Mouse (Mus musculus): Measurements from ENCODE around the gene Arpc5.

Arpc5 gene

DNA sequence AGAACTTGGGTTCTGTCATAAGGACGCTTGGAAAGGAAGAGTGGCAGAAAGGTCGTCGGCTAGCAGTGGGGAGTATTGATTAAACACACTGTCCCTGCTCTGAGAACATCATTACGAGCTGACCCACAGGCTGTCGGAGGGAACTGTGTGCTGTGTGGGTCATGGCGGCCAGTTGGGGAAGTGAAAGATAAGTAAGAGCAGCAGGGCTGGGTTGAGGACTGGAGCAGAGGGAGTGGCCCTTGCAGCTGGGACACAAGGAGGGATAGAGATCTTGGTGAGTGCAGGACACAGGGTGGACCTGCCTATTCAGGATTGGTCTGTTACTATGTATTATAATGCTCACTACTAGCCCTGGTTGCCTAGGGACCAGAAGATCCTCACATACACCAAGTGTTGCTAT lies 38.6 kb downstream of the Arpc5 start:
- in situ Hi-C loops (cut with MboI; ENCODE audit: low pct_unique_long_range_greater_than_20kb in 1 of 2, low sequenced_read_pairs in 2 of 2, unreplicated experiment in 1 of 2) = no loop called here

DNA sequence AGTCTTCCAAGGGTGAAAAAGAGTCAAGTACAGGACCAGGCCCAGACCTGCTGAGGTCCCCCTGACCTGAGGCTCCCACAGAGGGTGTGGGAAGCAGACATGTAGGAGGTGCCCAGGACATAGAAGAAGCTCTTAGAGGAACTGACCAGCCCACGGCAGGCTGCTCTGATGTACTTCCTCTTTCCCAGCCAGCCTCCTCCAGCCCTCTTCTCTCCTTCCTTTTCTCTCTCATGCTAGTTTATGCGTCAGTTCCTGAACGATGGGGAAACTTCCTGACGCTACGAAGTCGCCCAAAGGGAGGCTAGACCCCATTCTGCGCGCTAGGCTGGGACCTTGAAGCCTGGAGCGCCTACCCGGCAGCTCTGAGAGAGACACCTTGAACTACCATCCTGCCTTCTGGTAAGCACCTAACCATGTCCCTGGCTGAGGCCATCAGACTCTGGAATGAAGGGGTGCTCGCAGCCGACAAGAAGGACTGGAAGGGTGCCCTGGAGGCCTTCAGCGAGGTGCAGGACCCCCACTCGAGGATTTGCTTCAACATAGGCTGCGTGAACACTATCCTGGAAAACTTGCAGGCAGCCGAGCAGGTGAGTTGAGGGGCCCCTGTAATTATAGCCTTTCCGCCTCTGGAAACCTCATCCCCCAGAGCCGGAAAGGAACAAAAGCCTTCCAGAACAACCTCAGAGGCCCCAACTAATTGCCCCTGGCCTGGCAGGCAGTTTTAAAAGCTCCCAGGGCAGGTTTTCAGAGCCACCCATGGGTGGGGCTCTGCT lies 41.5 kb downstream of the Arpc5 start:
- in situ Hi-C loops (cut with MboI; ENCODE audit: low pct_unique_long_range_greater_than_20kb in 1 of 2, low sequenced_read_pairs in 2 of 2, unreplicated experiment in 1 of 2) = no loop called here

- in situ Hi-C loops (cut with MboI; ENCODE audit: low pct_unique_long_range_greater_than_20kb in 1 of 2, low sequenced_read_pairs in 2 of 2, unreplicated experiment in 1 of 2) = no loop called here
Observed at GRCm38 (mm10) chr1:152808392-152808680, 42.0 kb downstream of the Arpc5 start.

DNA sequence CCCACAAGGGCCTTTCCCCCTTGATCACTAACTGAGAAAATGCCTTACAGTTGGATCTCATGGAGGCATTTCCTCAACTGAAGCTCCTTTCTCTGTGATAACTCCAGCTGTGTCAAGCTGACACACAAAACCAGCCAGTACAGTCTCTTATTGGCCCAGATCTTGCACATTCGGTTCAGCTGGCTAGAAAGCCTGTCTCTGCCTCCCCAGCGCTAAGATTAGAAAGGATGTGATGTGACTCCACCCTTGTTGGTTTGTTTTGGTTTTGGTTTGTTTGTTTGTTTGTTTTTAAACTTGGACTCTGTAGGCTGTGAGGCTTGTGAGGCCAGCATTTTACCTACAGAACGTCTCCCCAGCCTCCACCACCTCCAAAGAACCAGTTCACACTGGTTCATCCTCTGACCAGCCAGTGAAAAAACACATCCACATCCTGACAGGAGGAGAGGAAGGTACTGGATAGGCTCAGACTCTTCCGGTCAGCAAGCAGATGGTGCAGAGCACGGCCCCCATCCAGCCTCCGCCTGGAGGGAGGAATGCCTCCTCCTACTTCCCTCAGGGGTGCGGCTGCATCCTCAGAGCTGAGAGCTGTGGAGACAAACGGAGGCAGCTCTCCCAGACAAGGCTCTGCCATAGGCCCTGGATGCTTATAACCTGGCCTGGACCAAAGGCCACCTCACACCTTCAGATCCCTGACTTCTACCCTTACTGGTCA lies 43.4 kb downstream of the Arpc5 start:
- in situ Hi-C loops (cut with MboI; ENCODE audit: low pct_unique_long_range_greater_than_20kb in 1 of 2, low sequenced_read_pairs in 2 of 2, unreplicated experiment in 1 of 2) = no loop called here

GRCm38 (mm10) chr1:152810533-152811439 lies 44.4 kb downstream of the Arpc5 start:
- in situ Hi-C loops (cut with MboI; ENCODE audit: low pct_unique_long_range_greater_than_20kb in 1 of 2, low sequenced_read_pairs in 2 of 2, unreplicated experiment in 1 of 2) = no loop called here

DNA sequence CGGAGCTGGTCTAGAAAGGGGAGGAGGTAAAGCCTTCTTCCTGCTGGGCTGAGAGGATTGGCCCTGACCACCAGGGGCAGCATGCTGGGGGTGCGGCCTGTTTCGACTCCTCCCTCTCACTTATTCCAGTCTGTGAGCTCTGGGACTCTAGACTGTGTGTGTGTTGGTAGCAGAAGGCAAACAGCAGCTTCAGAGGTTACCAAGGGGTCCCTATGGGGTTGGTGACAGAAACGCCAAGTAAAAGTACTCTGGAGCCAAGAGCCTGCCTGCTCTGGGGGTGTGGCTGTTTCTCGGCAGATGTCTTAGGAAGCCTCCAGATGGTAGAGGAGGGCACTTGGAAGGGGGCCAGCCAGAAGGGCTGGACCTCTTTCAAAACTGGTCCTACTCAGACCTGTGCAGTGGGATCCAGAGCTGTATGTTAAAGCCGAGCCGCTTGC lies 48.9 kb downstream of the Arpc5 start:
- in situ Hi-C loops (cut with MboI; ENCODE audit: low pct_unique_long_range_greater_than_20kb in 1 of 2, low sequenced_read_pairs in 2 of 2, unreplicated experiment in 1 of 2) = no loop called here

DNA sequence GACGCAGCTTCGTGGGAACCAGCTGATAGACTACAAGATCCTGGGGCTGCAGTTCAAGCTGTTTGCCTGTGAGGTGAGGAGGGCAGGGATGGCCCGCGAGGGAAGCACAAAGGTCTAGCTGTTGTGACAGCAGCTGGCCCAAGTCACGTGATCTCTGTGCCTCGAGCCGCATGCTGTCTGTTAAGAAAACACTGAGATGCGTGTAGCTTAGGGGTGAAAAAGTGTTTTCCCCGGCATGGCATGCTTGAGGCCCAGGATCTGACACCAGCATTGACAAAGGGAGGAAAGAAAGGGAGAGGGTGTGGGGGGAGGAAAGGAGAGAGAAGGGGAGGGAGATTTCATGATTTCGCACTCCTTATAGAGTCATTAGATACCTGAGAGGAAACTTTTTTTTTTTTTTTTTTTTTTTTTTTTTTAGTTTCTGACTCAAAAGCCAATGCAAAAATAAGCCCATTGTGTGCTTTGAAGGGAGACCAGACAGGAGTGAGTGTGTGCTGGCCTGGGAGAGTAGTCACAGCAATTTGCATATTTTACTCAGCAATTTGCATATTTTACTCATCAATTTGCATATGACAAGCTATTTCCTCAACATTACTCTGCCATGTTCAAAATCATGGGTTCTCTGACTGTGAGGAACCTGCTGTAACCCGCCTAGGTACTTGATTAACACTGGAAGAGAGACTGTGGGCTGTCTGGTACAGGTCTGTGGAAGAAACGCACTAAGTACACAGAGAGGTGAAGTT lies 50.9 kb downstream of the Arpc5 start:
- in situ Hi-C loops (cut with MboI; ENCODE audit: low pct_unique_long_range_greater_than_20kb in 1 of 2, low sequenced_read_pairs in 2 of 2, unreplicated experiment in 1 of 2) = no loop called here

DNA sequence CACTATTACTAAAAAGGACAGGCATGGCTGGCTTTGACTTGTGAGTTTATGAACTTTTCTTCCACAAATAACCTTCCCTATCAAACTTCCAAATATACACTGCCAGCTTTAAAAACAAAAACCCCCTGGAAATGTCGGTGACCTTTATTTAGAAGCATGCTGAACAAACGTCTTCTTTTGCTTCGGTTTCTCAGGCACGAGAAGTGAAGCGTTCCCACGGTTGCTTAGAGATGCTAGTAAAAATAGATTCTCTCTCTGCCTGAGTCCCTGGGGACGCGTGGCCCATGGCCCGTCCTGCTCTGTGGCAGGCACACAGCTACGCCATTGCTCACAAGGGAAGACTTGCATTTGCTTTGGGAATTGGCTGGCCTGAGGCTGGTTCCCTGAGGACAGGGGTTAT lies 51.5 kb downstream of the Arpc5 start:
- in situ Hi-C loops (cut with MboI; ENCODE audit: low pct_unique_long_range_greater_than_20kb in 1 of 2, low sequenced_read_pairs in 2 of 2, unreplicated experiment in 1 of 2) = no loop called here

DNA sequence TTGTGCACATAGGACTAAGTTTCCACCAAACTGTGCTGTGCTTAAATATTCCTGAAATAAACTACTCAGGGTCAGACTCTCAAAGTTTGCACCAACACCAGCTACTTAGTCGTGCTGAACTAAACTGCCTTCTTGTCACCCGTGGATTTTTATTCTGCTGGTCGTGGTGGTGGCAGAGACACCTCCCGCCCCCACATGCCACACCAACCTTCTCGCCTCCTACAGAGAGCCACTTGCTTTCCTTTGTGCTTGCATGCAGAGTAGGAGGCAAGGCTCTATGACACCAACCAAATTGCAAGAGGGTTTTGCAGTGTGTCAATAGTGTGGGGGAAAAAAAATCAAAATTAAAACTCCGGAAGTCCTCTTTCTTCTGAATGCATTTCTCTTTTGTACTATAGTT lies 53.2 kb downstream of the Arpc5 start:
- in situ Hi-C loops (cut with MboI; ENCODE audit: low pct_unique_long_range_greater_than_20kb in 1 of 2, low sequenced_read_pairs in 2 of 2, unreplicated experiment in 1 of 2) = no loop called here

- in situ Hi-C loops (cut with MboI; ENCODE audit: low pct_unique_long_range_greater_than_20kb in 1 of 2, low sequenced_read_pairs in 2 of 2, unreplicated experiment in 1 of 2) = no loop called here
Observed at GRCm38 (mm10) chr1:152820911-152821695, 54.8 kb downstream of the Arpc5 start.

DNA sequence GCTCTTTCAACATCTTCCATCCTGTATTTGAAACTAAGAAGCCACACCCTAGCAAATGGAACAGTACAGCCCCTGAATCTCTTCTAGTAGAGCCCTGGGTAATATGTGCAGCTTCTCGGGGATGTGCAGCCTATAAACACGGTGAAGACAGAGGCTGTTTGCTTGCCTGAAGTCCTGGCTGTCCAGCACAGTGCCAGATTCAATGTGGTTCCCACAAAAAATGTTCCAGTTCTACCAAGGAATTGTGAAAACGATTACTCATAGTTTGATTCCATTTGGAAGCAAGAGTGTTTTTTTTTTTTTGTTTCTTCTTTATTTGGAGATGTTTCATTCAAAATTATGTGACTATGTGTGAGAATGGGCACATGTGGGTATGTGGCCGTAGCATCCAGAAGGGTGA lies 55.4 kb downstream of the Arpc5 start:
- in situ Hi-C loops (cut with MboI; ENCODE audit: low pct_unique_long_range_greater_than_20kb in 1 of 2, low sequenced_read_pairs in 2 of 2, unreplicated experiment in 1 of 2) = no loop called here

DNA sequence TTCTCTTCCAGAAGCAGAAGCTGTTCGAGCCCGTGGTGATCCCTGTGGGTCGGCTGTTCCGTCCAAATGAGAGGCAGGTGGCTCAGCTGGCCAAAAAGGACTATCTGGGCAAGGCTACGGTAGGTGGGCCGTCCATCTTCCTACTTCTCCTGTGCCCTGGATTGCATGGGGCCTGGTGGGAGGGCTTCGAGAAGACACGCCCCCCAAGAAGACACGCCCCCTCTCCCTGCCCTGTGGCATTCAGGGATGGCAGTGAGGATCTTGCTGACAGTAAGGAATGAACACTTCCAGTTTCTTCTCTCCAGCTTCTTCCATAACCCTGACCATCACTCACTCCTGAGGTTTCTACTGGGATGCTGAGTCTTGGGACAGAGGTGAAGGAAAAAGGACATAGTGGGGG lies 57.9 kb downstream of the Arpc5 start:
- in situ Hi-C loops (cut with MboI; ENCODE audit: low pct_unique_long_range_greater_than_20kb in 1 of 2, low sequenced_read_pairs in 2 of 2, unreplicated experiment in 1 of 2) = no loop called here

All from mouse embryonic stem cell (cell line).